Mouse (Mus musculus) macrophage (primary cell): ENCODE data around the gene Bicc1. TPM values are rescaled to one million over a fixed set of nuclear protein-coding genes. Genes with fewer than 3 reads are reported as not detected.

ENCODE experiments used
- H3K27ac ChIP-seq: fragments of 350-480 bp; formaldehyde crosslinking; 2 replicates; pipeline ENCODE4 v1.9.0; 2021
- H3K36me3 ChIP-seq: fragments of 350-480 bp; formaldehyde crosslinking; 2 replicates; pipeline ENCODE4 v1.9.0; 2021; ENCODE audit errors: inconsistent target
- H3K4me3 ChIP-seq: fragments of 350-480 bp; formaldehyde crosslinking; 2 replicates; pipeline ENCODE4 v1.9.0; 2021; ENCODE audit errors: inconsistent target
- H3K79me2 ChIP-seq: fragments of 350-480 bp; formaldehyde crosslinking; 2 replicates; pipeline ENCODE4 v1.9.0; 2021; ENCODE audit errors: inconsistent target
- WGBS: methylation state at CpG from one replicate; pipeline ENCODE4 v1.1.7; 2026; ENCODE audit warnings: inconsistent platforms; ENCODE audit not compliant: missing documents; 5-methylcytosine and 5-hydroxymethylcytosine counted together
- polyA plus RNA-seq: library from polyadenylated mRNA; stranded (reverse); fragments of 250-400 nt; gene quantifications from 3 replicates; pipeline ENCODE4 v1.2.4, GENCODE M21; 2018; ENCODE audit warnings: inconsistent platforms

Gene Bicc1
- polyA plus RNA-seq, 1 experiment from 2014 or later, result not detected

- Histone ChIP-seq H3K79me2 (no peaks in the 10 kb centered on the region), H3K27ac (no peak overlapping the region), H3K36me3 (no peaks in the 10 kb centered on the region), H3K4me3 (no peak overlapping the region)
- 79% methylated on average over 4 of the region's 4 CpGs for WGBS
These were observed 94.5 kb downstream of the Bicc1 start for GRCm38 (mm10) chr10:71065009-71065408.

- Histone ChIP-seq H3K27ac (no peak overlapping the region), H3K79me2 (no peaks in the 10 kb centered on the region), H3K4me3 (no peak overlapping the region), H3K36me3 (no peaks in the 10 kb centered on the region)
- WGBS, result 91% methylated on average over 6 of the region's 6 CpGs
These were observed 94.9 kb downstream of the Bicc1 start for GRCm38 (mm10) chr10:71064576-71064975.

- Histone ChIP-seq H3K36me3 (no peaks in the 10 kb centered on the region), H3K79me2 (no peaks in the 10 kb centered on the region), H3K27ac (no peak overlapping the region), H3K4me3 (no peak overlapping the region)
- WGBS, result 64% methylated on average over 6 of the region's 6 CpGs
These were observed 97.3 kb downstream of the Bicc1 start for GRCm38 (mm10) chr10:71062151-71062550.

- Histone ChIP-seq H3K36me3 (no peaks in the 10 kb centered on the region), H3K27ac (no peak overlapping the region), H3K79me2 (no peaks in the 10 kb centered on the region), H3K4me3 (no peak overlapping the region)
- WGBS, result 86% methylated on average over 2 of the region's 2 CpGs
These were observed 99.2 kb downstream of the Bicc1 start for GRCm38 (mm10) chr10:71060269-71060668.

- 66% methylated on average over 14 of the region's 14 CpGs for WGBS
- Histone ChIP-seq H3K79me2 (no peaks in the 10 kb centered on the region), H3K27ac (no peak overlapping the region), H3K4me3 (no peak overlapping the region), H3K36me3 (no peaks in the 10 kb centered on the region)
These were observed 100.8 kb downstream of the Bicc1 start for GRCm38 (mm10) chr10:71058616-71059247.

- WGBS, result 85% methylated on average over 5 of the region's 5 CpGs
- H3K4me3 ChIP-seq, result no peak overlapping the region
- H3K36me3 ChIP-seq, result no peaks in the 10 kb centered on the region
- H3K79me2 ChIP-seq, result no peaks in the 10 kb centered on the region
- H3K27ac ChIP-seq, result no peak overlapping the region
These were observed 101.4 kb downstream of the Bicc1 start for GRCm38 (mm10) chr10:71058070-71058469.

- Histone ChIP-seq H3K36me3 (no peaks in the 10 kb centered on the region), H3K4me3 (no peak overlapping the region), H3K27ac (no peak overlapping the region), H3K79me2 (no peaks in the 10 kb centered on the region)
- WGBS, result 95% methylated on average over 9 of the region's 9 CpGs
These were observed 106.8 kb downstream of the Bicc1 start for GRCm38 (mm10) chr10:71052748-71053147.

- H3K79me2 ChIP-seq, result no peaks in the 10 kb centered on the region
- no peaks in the 10 kb centered on the region for H3K36me3 ChIP-seq
- WGBS, result 92% methylated on average over 7 of the region's 7 CpGs
- no peak overlapping the region for H3K4me3 ChIP-seq
- H3K27ac ChIP-seq, result no peak overlapping the region
These were observed 107.3 kb downstream of the Bicc1 start for GRCm38 (mm10) chr10:71052208-71052607.

GRCm38 (mm10) chr10:71050722-71051333 lies 108.7 kb downstream of the Bicc1 start:
- no peak overlapping the region for H3K27ac ChIP-seq
- H3K79me2 ChIP-seq, result no peaks in the 10 kb centered on the region
- 84% methylated on average over 10 of the region's 10 CpGs for WGBS

GRCm38 (mm10) chr10:71049294-71049693 lies 110.2 kb downstream of the Bicc1 start:
- no peaks in the 10 kb centered on the region for H3K79me2 ChIP-seq
- H3K27ac ChIP-seq, result no peak overlapping the region
- no peak overlapping the region for H3K4me3 ChIP-seq
- 92% methylated on average over 17 of the region's 17 CpGs for WGBS
- no peaks in the 10 kb centered on the region for H3K36me3 ChIP-seq

More at GRCm38 (mm10) chr10:71050722-71051333, 108.7 kb downstream of the Bicc1 start:
- H3K36me3 ChIP-seq, result no peaks in the 10 kb centered on the region
- no peak overlapping the region for H3K4me3 ChIP-seq

GRCm38 (mm10) chr10:71044410-71044809 lies 115.1 kb downstream of the Bicc1 start:
- no peak overlapping the region for H3K27ac ChIP-seq
- no peaks in the 10 kb centered on the region for H3K36me3 ChIP-seq
- WGBS, result 100% methylated on average over 1 of the region's 1 CpGs
- H3K79me2 ChIP-seq, result no peaks in the 10 kb centered on the region
- no peak overlapping the region for H3K4me3 ChIP-seq

GRCm38 (mm10) chr10:71041874-71042273 lies 117.6 kb downstream of the Bicc1 start:
- Histone ChIP-seq H3K79me2 (no peaks in the 10 kb centered on the region), H3K36me3 (no peaks in the 10 kb centered on the region), H3K27ac (no peak overlapping the region), H3K4me3 (no peak overlapping the region)
- WGBS, result 72% methylated on average over 4 of the region's 4 CpGs

- WGBS, result 87% methylated on average over 7 of the region's 7 CpGs
- H3K27ac ChIP-seq, result no peak overlapping the region
- no peaks in the 10 kb centered on the region for H3K36me3 ChIP-seq
- no peaks in the 10 kb centered on the region for H3K79me2 ChIP-seq
- no peak overlapping the region for H3K4me3 ChIP-seq
These were observed 123.0 kb downstream of the Bicc1 start for GRCm38 (mm10) chr10:71036484-71036883.

GRCm38 (mm10) chr10:71028996-71029395 lies 130.5 kb downstream of the Bicc1 start:
- 81% methylated on average over 4 of the region's 4 CpGs for WGBS
- H3K27ac ChIP-seq, result no peak overlapping the region
- no peaks in the 10 kb centered on the region for H3K36me3 ChIP-seq

GRCm38 (mm10) chr10:71028066-71028844 lies 131.2 kb downstream of the Bicc1 start:
- no peak overlapping the region for H3K4me3 ChIP-seq
- 83% methylated on average over 14 of the region's 14 CpGs for WGBS
- H3K36me3 ChIP-seq, result no peaks in the 10 kb centered on the region
- no peaks in the 10 kb centered on the region for H3K79me2 ChIP-seq
- no peak overlapping the region for H3K27ac ChIP-seq

More at GRCm38 (mm10) chr10:71028996-71029395, 130.5 kb downstream of the Bicc1 start:
- Histone ChIP-seq H3K79me2 (no peaks in the 10 kb centered on the region), H3K4me3 (no peak overlapping the region)
